Mouse (Mus musculus) heart, embryonic 16.5 days (tissue): ENCODE measurements around the gene Pacsin3. TPM values are rescaled to one million over a fixed set of nuclear protein-coding genes. Genes with fewer than 3 reads are reported as not detected.

Experiments
- ATAC-seq: fragments of 200-750 bp; cut with Nextera tagmentation; replicated peaks from 2 replicates; pipeline ENCODE4 v1.8.0; 2017; ENCODE audit warnings: moderate number of reproducible peaks; ENCODE audit not compliant: insufficient read depth, low FRiP score; ENCODE audit errors: extremely low read depth
- H3K27ac ChIP-seq: fragments of 300-500 bp; sonication (generic); 2 replicates; pipeline ENCODE4 v1.5.1; 2014; ENCODE audit warnings: mild to moderate bottlenecking, low read length, control low read depth, moderate library complexity
- H3K27me3 ChIP-seq: fragments of 300-500 bp; sonication (generic); 2 replicates; pipeline ENCODE4 v1.6.1; 2014; ENCODE audit warnings: low read length, mixed read lengths; ENCODE audit not compliant: control insufficient read depth, insufficient read depth
- H3K36me3 ChIP-seq: fragments of 300-500 bp; sonication (generic); 2 replicates; pipeline ENCODE4 v1.6.1; 2014; ENCODE audit not compliant: control insufficient read depth, insufficient read depth
- H3K4me1 ChIP-seq: fragments of 300-500 bp; sonication (generic); 2 replicates; pipeline ENCODE4 v1.6.1; 2014; ENCODE audit warnings: low read length, mixed read lengths; ENCODE audit not compliant: control insufficient read depth, insufficient read depth
- H3K4me2 ChIP-seq: fragments of 300-500 bp; sonication (generic); 2 replicates; pipeline ENCODE4 v1.6.1; 2014; ENCODE audit warnings: low read depth, mild to moderate bottlenecking, control low read depth, low read length
- H3K4me3 ChIP-seq: fragments of 300-500 bp; sonication (generic); 2 replicates; pipeline ENCODE4 v1.5.1; 2014; ENCODE audit warnings: mild to moderate bottlenecking, control low read depth, low read length
- H3K9ac ChIP-seq: fragments of 300-500 bp; sonication (generic); 2 replicates; pipeline ENCODE4 v1.6.1; 2014; ENCODE audit warnings: low read length, control low read depth
- H3K9me3 ChIP-seq: fragments of 300-500 bp; sonication (generic); replicated peaks from 2 replicates; pipeline ENCODE4 v1.6.1; 2016; ENCODE audit warnings: low read length; ENCODE audit not compliant: control insufficient read depth
- WGBS: fragments of 180-500 bp; shearing (Covaris S2); extraction: QIAGEN DNeasy Blood & Tissue Kit; methylation state at CpG from one replicate; pipeline ENCODE4 v1.1.7; 2014; 5-methylcytosine and 5-hydroxymethylcytosine counted together
- polyA plus RNA-seq: library from polyadenylated mRNA; unstranded; fragments of >200 nt; fragmentation: Nextera tagmentation; extraction: Ambion mirVana; gene quantifications from 2 replicates; pipeline ENCODE4 v1.2.1, GENCODE M21; 2015

The Pacsin3 gene
- polyA plus RNA-seq, 1 experiment from 2014 or later: 60.4 TPM

- peaks cover 11% of the 10 kb centered on the region for H3K4me1 ChIP-seq
- H3K36me3 ChIP-seq: peaks cover 51% of the 10 kb centered on the region
- H3K9ac ChIP-seq: no peak overlapping the region
- H3K4me3 ChIP-seq: no peak overlapping the region
- no peak overlapping the region for H3K4me2 ChIP-seq
- H3K27ac ChIP-seq: no peak overlapping the region
- H3K9me3 ChIP-seq: no peaks in the 10 kb centered on the region
- no peaks in the 10 kb centered on the region for H3K27me3 ChIP-seq
- no peak for ATAC-seq
- 93% methylated on average over 3 of the region's 3 CpGs for WGBS
Observed at GRCm38 (mm10) chr2:91268042-91268441, 12.3 kb downstream of the Pacsin3 start.

DNA sequence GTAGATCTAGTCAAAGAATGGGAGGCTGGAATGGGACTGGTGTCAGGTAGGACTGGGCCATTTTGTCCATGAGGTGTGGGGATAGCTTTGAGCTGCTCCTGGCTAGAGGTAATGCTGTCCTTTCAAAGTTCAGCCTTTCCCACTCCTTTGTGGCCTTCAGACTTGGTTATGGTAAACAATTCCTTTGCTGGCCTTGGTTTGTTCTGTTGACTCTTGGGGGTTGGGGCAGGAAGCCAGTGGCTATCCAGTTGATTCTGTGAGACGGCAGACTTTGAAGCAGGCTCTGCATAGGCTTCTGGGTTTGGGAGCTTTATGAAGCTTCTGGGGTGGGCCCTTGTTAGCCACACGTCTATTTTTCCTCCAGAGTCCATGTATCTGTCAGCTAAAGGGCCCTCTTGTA, 13.0 kb downstream of the Pacsin3 start:
- Histone ChIP-seq H3K9me3 (no peaks in the 10 kb centered on the region), H3K27me3 (no peaks in the 10 kb centered on the region), H3K4me1 (peaks cover 11% of the 10 kb centered on the region), H3K9ac (no peak overlapping the region), H3K27ac (no peak overlapping the region), H3K4me3 (no peak overlapping the region), H3K4me2 (no peak overlapping the region), H3K36me3 (peaks cover 51% of the 10 kb centered on the region)
- ATAC-seq: no peak
- 78% methylated on average over 2 of the region's 2 CpGs for WGBS

- no peak overlapping the region for H3K4me2 ChIP-seq
- H3K9ac ChIP-seq: no peak overlapping the region
- 94% methylated on average over 8 of the region's 8 CpGs for WGBS
- H3K9me3 ChIP-seq: no peaks in the 10 kb centered on the region
- peaks cover 4% of the 10 kb centered on the region; the same call in 1 of the 2 replicates for H3K4me1 ChIP-seq
- no peak overlapping the region for H3K27ac ChIP-seq
- peaks cover 61% of the 10 kb centered on the region for H3K36me3 ChIP-seq
- no peak overlapping the region for H3K4me3 ChIP-seq
- H3K27me3 ChIP-seq: no peaks in the 10 kb centered on the region
- no peak for ATAC-seq
Observed at GRCm38 (mm10) chr2:91269687-91270133, 14.0 kb downstream of the Pacsin3 start.

DNA sequence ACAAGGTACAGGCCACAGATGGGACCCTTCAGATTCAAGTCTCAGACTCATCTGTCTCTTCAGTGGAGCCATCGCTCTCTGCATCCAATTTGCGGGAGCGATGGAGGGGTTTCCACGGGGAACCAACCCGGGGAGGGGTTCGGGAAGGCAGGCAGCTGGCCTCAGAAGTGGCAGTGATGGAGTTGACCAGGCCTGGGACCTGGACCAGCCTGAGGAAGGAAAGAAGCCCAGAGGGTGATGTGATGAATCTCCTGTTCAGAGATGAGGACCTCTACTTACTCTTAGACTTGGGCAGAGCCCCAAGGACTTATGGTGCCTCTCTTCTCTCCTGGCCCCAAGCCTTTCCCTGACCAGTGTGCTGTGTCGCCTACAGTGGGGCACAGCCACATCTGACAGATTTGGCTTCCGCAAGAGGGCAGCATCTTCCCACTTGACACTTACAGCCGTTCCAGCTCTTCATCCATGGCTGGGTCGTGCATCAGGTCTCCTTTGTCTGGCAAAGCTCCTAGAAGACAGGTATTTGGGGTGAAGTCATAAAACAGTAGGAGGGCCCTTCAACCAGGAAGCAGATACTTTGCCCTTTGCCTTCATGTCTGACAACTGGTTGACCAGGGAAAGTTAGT, 23.1 kb downstream of the Pacsin3 start:
- no peak overlapping the region for H3K4me3 ChIP-seq
- peaks cover 16% of the 10 kb centered on the region for H3K4me1 ChIP-seq
- H3K27me3 ChIP-seq: no peaks in the 10 kb centered on the region
- H3K27ac ChIP-seq: no peak overlapping the region
- H3K9me3 ChIP-seq: no peaks in the 10 kb centered on the region
- 0 out of 2 replicates have a peak, but pooled peaks have one; percentile 49 for ATAC-seq
- H3K36me3 ChIP-seq: peaks cover 18% of the 10 kb centered on the region
- no peak overlapping the region for H3K9ac ChIP-seq
- no peak overlapping the region for H3K4me2 ChIP-seq
- 38% methylated on average over 10 of the region's 10 CpGs for WGBS

GRCm38 (mm10) chr2:91279372-91279755, 23.6 kb downstream of the Pacsin3 start:
- H3K4me3 ChIP-seq: no peak overlapping the region
- no peak overlapping the region for H3K9ac ChIP-seq
- H3K4me2 ChIP-seq: no peak overlapping the region
- H3K27me3 ChIP-seq: no peaks in the 10 kb centered on the region
- peaks cover 13% of the 10 kb centered on the region for H3K36me3 ChIP-seq
- 66% methylated on average over 2 of the region's 2 CpGs for WGBS
- peaks cover 20% of the 10 kb centered on the region for H3K4me1 ChIP-seq
- ATAC-seq: no peak
- H3K27ac ChIP-seq: no peak overlapping the region
- H3K9me3 ChIP-seq: no peaks in the 10 kb centered on the region

DNA sequence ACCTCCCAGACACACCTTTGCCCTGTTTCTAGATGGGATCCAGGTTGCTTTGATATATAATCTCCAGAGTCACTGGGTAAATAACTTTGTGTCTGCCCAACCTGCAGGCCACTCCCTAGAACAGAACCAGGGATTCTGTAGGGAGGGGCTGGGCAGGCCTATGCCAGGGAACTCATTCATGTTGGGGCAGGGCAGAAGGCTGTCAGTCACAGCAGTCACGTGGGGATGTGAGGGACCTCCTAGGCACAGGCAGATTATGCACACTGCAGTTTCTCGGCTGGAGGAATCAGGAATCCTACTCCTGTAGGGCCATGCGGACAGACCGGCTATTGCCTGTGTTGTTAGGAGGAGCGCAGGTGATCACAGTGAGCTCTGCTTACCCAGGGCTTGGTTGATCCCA, 25.6 kb downstream of the Pacsin3 start:
- Histone ChIP-seq H3K4me3 (no peak overlapping the region), H3K36me3 (no peaks in the 10 kb centered on the region), H3K9ac (no peak overlapping the region), H3K27ac (no peak overlapping the region), H3K4me2 (no peak overlapping the region), H3K9me3 (no peaks in the 10 kb centered on the region), H3K27me3 (no peaks in the 10 kb centered on the region), H3K4me1 (peaks cover 24% of the 10 kb centered on the region)
- whole genome bisulfite sequencing: 48% methylated on average over 5 of the region's 5 CpGs
- 0 out of 2 replicates have a peak, but pooled peaks have one; percentile 24 for ATAC-seq

- Histone ChIP-seq H3K9ac (no peak overlapping the region), H3K27ac (no peak overlapping the region), H3K27me3 (no peaks in the 10 kb centered on the region), H3K4me2 (no peak overlapping the region), H3K36me3 (no peaks in the 10 kb centered on the region), H3K9me3 (no peaks in the 10 kb centered on the region), H3K4me1 (peaks cover 24% of the 10 kb centered on the region), H3K4me3 (no peak overlapping the region)
- ATAC-seq: no peak
- 63% methylated on average over 3 of the region's 3 CpGs for WGBS
Observed at GRCm38 (mm10) chr2:91283972-91284371, 28.2 kb downstream of the Pacsin3 start.

- Histone ChIP-seq H3K9me3 (no peaks in the 10 kb centered on the region), H3K36me3 (no peaks in the 10 kb centered on the region), H3K4me2 (no peak overlapping the region), H3K9ac (no peak overlapping the region), H3K4me1 (peaks cover 24% of the 10 kb centered on the region), H3K4me3 (no peak overlapping the region), H3K27ac (no peak overlapping the region; the same call in 1 of the 2 replicates), H3K27me3 (no peaks in the 10 kb centered on the region)
- WGBS: 45% methylated on average over 13 of the region's 13 CpGs
- peak; percentile 26; the same call in 1 of the 2 replicates for ATAC-seq
Observed at GRCm38 (mm10) chr2:91284375-91285199, 28.8 kb downstream of the Pacsin3 start.

- ATAC-seq: no peak
- no peaks in the 10 kb centered on the region for H3K9me3 ChIP-seq
- WGBS: 13% methylated on average over 7 of the region's 7 CpGs
- no peak overlapping the region for H3K4me2 ChIP-seq
- no peak overlapping the region for H3K9ac ChIP-seq
- H3K36me3 ChIP-seq: no peaks in the 10 kb centered on the region
- H3K27ac ChIP-seq: no peak overlapping the region
- peaks cover 24% of the 10 kb centered on the region for H3K4me1 ChIP-seq
- H3K27me3 ChIP-seq: no peaks in the 10 kb centered on the region
- H3K4me3 ChIP-seq: no peak overlapping the region
Observed at GRCm38 (mm10) chr2:91285885-91286505, 30.2 kb downstream of the Pacsin3 start.
